Mouse (Mus musculus) embryonic facial prominence, embryonic 14.5 days (tissue): ENCODE measurements around the gene Plau. TPM values are rescaled to one million over a fixed set of nuclear protein-coding genes. Genes with fewer than 3 reads are reported as not detected.
A peak's percentile ranks its signal among the peaks of the same experiment; 100 is the strongest.

Experiments used
- ATAC-seq: fragments of 200-750 bp; cut with Nextera tagmentation; 2 replicates; pipeline ENCODE4 v1.8.0; 2017; ENCODE audit warnings: low read depth, moderate number of reproducible peaks, moderate TSS enrichment
- DNase-seq: peaks from one replicate; pipeline ENCODE4 v3.0.0-alpha.2; 2015; ENCODE audit warnings: low spot score
- H3K27ac ChIP-seq: fragments of 300-500 bp; sonication (generic); replicated peaks from 2 replicates; pipeline ENCODE4 v1.5.1; 2014; ENCODE audit warnings: low read depth, mild to moderate bottlenecking, low read length, moderate library complexity
- H3K27me3 ChIP-seq: fragments of 300-500 bp; sonication (generic); replicated peaks from 2 replicates; pipeline ENCODE4 v1.6.1; 2014; ENCODE audit warnings: low read length; ENCODE audit not compliant: control insufficient read depth, insufficient read depth
- H3K36me3 ChIP-seq: fragments of 300-500 bp; sonication (generic); 2 replicates; pipeline ENCODE4 v1.6.1; 2014; ENCODE audit warnings: low read length, mixed read lengths; ENCODE audit not compliant: control insufficient read depth, insufficient read depth
- H3K4me1 ChIP-seq: fragments of 300-500 bp; sonication (generic); 2 replicates; pipeline ENCODE4 v1.6.1; 2014; ENCODE audit warnings: antibody characterized with exemption, low read length; ENCODE audit not compliant: control insufficient read depth, insufficient read depth
- H3K4me2 ChIP-seq: fragments of 300-500 bp; sonication (generic); 2 replicates; pipeline ENCODE4 v1.6.1; 2014; ENCODE audit warnings: low read depth, mild to moderate bottlenecking, low read length, moderate library complexity, mixed read lengths
- H3K4me3 ChIP-seq: fragments of 300-500 bp; sonication (generic); 2 replicates; pipeline ENCODE4 v1.5.1; 2014; ENCODE audit warnings: low read depth, mild to moderate bottlenecking, low read length
- H3K9ac ChIP-seq: fragments of 300-500 bp; sonication (generic); 2 replicates; pipeline ENCODE4 v1.6.1; 2014; ENCODE audit warnings: low read depth, mild to moderate bottlenecking, low read length, moderate library complexity, mixed read lengths
- H3K9me3 ChIP-seq: fragments of 300-500 bp; sonication (generic); 2 replicates; pipeline ENCODE4 v1.6.1; 2016; ENCODE audit warnings: low read length; ENCODE audit not compliant: control insufficient read depth
- WGBS: fragments of 180-500 bp; shearing (Covaris S2); extraction: QIAGEN DNeasy Blood & Tissue Kit; methylation state at CpG from one replicate; pipeline ENCODE4 v1.1.7; 2014; 5-methylcytosine and 5-hydroxymethylcytosine counted together
- polyA plus RNA-seq: library from polyadenylated mRNA; unstranded; fragments of >200 nt; fragmentation: Nextera tagmentation; extraction: Ambion mirVana; gene quantifications from 2 replicates; pipeline ENCODE4 v1.2.1, GENCODE M21; 2014

The Plau gene
- polyA plus RNA-seq, 1 experiment from 2014 or later: 2.5 TPM

DNA sequence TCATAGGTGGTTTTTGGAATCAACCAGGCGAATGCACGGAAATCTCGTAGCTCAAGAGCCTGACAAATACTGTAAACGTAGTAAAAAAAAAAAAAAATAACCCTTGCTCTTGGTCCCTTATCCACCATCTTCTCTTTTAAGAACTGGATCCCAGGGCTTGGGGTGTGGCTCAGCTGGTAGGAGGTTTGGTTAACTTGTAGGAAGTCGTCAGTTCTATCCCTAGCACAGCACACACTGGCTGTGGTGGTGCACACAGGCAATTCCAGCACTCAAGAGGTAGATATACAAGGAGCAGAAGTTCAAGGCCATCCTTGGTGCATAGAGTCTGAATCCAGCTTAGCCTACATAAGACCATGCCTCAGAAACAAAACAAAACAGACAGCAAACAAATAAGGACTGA lies 48.2 kb downstream of the Plau start:
- WGBS: 76% methylated on average over 5 of the region's 5 CpGs
- no peak overlapping the region for H3K4me3 ChIP-seq
- H3K4me1 ChIP-seq: peaks cover 15% of the 10 kb centered on the region; the same call in 1 of the 2 replicates
- H3K27me3 ChIP-seq: no peaks in the 10 kb centered on the region
- no peaks in the 10 kb centered on the region for H3K9me3 ChIP-seq
- H3K27ac ChIP-seq: no peak overlapping the region
- ATAC-seq (no peak), DNase-seq (no peak)
- H3K9ac ChIP-seq: no peak overlapping the region
- no peaks in the 10 kb centered on the region for H3K36me3 ChIP-seq
- no peak overlapping the region for H3K4me2 ChIP-seq

DNA sequence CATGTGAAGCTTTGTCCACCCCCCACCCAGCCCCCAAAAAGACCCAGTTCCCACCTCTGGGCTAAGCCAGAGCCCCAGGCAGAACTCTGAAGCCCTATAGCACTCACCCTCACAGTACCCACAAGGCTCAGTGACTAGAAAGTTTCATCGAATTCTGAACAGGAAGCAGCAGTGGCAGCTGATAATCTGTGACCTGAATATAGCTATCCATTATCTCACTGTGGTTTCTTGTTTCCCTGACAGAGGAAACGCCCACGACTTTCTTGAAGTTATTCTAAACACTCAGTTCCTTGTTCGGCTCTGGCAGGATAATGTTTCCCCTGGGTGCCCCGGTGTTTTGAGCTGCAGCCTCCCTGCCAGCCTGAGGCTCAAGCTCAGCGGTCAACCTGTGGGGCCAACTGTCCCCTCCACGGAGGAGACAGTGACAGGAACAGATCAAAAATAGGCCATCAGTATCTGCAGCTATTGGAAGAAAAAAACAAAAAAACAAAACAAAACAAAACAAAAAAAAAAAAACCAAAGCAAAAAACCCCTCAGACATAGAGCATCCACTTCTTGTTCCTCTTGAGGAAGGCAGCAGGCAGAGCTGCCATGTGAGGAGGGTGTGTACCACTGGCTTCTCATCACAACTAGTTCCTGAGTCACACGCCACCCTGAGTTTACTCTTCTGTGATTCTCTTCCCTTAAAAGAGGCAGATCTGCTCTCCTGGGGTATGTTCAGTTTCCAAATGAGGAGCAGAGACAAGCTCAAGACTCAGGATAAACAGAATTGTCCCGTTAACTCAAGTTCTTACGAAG lies 48.8 kb downstream of the Plau start:
- ATAC-seq: peak; percentile 74; the same call in 1 of the 2 replicates
- Histone ChIP-seq H3K27ac (peak overlapping the region; percentile 46; the same call in 1 of the 2 replicates), H3K9me3 (no peaks in the 10 kb centered on the region), H3K4me2 (peak overlapping the region; percentile 30; the same call in 1 of the 2 replicates), H3K36me3 (no peaks in the 10 kb centered on the region), H3K27me3 (no peaks in the 10 kb centered on the region), H3K4me3 (no peak overlapping the region), H3K4me1 (peaks cover 15% of the 10 kb centered on the region; the same call in 1 of the 2 replicates), H3K9ac (no peak overlapping the region)
- DNase-seq: peak; percentile 87
- 21% methylated on average over 10 of the region's 10 CpGs for WGBS

DNA sequence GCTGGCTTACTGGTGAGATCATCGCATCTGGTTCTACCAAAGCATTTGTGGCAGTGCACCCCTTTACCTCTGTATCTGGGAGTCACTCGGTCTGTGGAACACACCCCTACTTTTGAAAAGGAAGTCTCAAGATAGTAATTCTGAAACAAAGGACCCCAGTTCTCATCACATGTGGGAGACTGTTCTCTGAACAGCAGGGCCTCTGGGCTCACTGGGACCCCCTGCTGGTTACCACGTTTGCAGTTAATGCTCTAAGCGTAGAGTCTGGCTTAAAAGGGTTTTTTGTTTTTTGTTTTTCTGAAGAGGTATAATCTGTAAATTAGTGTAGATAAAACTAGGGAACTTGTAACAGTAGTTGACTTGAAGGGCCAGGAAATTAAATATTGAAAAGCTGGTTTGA lies 49.8 kb downstream of the Plau start:
- H3K9me3 ChIP-seq: no peaks in the 10 kb centered on the region
- no peaks in the 10 kb centered on the region for H3K27me3 ChIP-seq
- H3K9ac ChIP-seq: no peak overlapping the region
- H3K36me3 ChIP-seq: no peaks in the 10 kb centered on the region
- WGBS: 29% methylated on average over 4 of the region's 4 CpGs
- no peak for ATAC-seq
- peak; percentile 15 for DNase-seq
- peaks cover 10% of the 10 kb centered on the region; the same call in 1 of the 2 replicates for H3K4me1 ChIP-seq
- H3K4me3 ChIP-seq: no peak overlapping the region
- H3K4me2 ChIP-seq: no peak overlapping the region
- 0 out of 2 replicates have a peak overlapping the region, but pooled peaks have one; percentile 46 for H3K27ac ChIP-seq

DNA sequence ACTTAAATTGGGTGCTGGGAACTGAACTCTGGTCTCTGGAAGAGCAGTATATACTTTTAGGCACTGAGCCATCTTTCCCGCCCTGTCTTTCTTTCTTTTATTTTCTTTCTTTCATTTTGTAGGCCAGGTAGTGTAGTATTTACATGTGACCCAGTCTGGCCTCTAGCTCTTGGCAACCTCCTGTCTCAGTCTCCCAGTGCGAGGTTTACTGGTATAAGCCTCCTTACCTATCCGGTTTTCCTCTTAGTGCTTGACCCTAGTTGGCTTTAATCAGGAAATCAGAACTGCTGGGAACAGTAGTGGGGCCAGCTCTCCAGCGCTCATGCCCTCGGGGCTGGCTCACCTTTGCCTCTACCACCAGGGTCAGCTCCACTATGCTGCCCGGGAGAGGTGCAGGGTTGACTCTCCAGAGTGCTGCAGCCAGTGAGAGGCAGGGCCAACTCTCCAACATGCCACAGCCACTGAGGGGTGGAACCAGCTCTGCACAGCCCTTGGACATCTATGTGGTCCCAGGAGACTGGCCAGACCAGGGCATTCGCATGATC lies 51.2 kb downstream of the Plau start:
- peaks cover 16% of the 10 kb centered on the region for H3K4me1 ChIP-seq
- H3K27ac ChIP-seq: no peak overlapping the region
- ATAC-seq: no peak
- 67% methylated on average over 7 of the region's 7 CpGs for WGBS
- no peak overlapping the region for H3K9ac ChIP-seq
- no peaks in the 10 kb centered on the region for H3K36me3 ChIP-seq
- no peak for DNase-seq
- no peak overlapping the region for H3K4me3 ChIP-seq
- no peaks in the 10 kb centered on the region for H3K9me3 ChIP-seq
- no peak overlapping the region for H3K4me2 ChIP-seq
- no peaks in the 10 kb centered on the region for H3K27me3 ChIP-seq

DNA sequence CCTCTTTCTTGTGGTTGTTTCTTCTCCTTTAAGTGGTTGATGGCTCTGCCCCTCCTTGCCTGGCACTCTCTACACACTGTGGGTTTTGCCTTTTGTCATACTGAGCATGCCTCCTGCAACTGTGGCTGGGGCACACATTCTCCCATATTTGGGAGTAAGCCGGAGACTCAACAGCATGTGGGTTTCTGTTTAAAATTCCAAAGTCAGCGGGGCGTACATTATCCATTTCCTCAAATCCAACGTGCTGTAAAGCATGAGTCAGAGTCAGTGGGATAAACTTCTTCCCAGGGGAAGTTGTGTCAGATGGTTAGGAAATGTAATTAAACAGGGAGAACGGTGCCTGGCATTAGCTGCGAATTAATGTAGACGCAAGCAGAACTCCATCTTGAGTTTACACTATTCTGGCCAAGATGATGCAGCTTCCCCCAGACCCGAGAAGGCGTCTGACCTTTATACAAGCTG lies 55.5 kb downstream of the Plau start:
- Histone ChIP-seq H3K27ac (peak overlapping the region; percentile 69; the same call in 1 of the 2 replicates), H3K9me3 (no peaks in the 10 kb centered on the region), H3K4me2 (peak overlapping the region; percentile 8; the same call in 1 of the 2 replicates), H3K4me1 (peaks cover 5% of the 10 kb centered on the region; the same call in 1 of the 2 replicates), H3K36me3 (no peaks in the 10 kb centered on the region), H3K4me3 (no peak overlapping the region), H3K27me3 (no peaks in the 10 kb centered on the region), H3K9ac (no peak overlapping the region)
- ATAC-seq (peak; percentile 84), DNase-seq (peak; percentile 93)
- 20% methylated on average over 9 of the region's 9 CpGs for WGBS

Other genes starting within 250 kb of the Plau start
- gene Usp54, start 195.6 kb upstream of the Plau start, polyA plus RNA-seq: 7.7 and 8.8 TPM in 2 replicates
- 22.8 and 53.2 TPM in 2 replicates for gene Myoz1, start 180.1 kb upstream of the Plau start, polyA plus RNA-seq
- gene Synpo2l, start 168.3 kb upstream of the Plau start, polyA plus RNA-seq: 46.2 and 52.2 TPM in 2 replicates
- gene Sec24c, start 162.4 kb upstream of the Plau start, polyA plus RNA-seq: 78.2 and 80.5 TPM in 2 replicates
- gene Fut11, start 141.7 kb upstream of the Plau start, polyA plus RNA-seq: 30.1 and 30.6 TPM in 2 replicates
- gene Chchd1, start 133.7 kb upstream of the Plau start, polyA plus RNA-seq: 183 and 204 TPM in 2 replicates
- 31.1 and 34.1 TPM in 2 replicates for gene Zswim8, start 129.1 kb upstream of the Plau start, polyA plus RNA-seq
- 32.1 and 33.7 TPM in 2 replicates for gene Ndst2, start 102.1 kb upstream of the Plau start, polyA plus RNA-seq
- 54.6 and 67.7 TPM in 2 replicates for gene Camk2g, start 42.6 kb upstream of the Plau start, polyA plus RNA-seq
- gene Vcl, start 92.7 kb downstream of the Plau start, polyA plus RNA-seq: 65.8 and 76.2 TPM in 2 replicates
- gene Ap3m1, start 215.8 kb downstream of the Plau start, polyA plus RNA-seq: 86.4 and 94.2 TPM in 2 replicates
- gene Adk, start 215.9 kb downstream of the Plau start, polyA plus RNA-seq: 131 and 133 TPM in 2 replicates